In the genomic region with DNA sequence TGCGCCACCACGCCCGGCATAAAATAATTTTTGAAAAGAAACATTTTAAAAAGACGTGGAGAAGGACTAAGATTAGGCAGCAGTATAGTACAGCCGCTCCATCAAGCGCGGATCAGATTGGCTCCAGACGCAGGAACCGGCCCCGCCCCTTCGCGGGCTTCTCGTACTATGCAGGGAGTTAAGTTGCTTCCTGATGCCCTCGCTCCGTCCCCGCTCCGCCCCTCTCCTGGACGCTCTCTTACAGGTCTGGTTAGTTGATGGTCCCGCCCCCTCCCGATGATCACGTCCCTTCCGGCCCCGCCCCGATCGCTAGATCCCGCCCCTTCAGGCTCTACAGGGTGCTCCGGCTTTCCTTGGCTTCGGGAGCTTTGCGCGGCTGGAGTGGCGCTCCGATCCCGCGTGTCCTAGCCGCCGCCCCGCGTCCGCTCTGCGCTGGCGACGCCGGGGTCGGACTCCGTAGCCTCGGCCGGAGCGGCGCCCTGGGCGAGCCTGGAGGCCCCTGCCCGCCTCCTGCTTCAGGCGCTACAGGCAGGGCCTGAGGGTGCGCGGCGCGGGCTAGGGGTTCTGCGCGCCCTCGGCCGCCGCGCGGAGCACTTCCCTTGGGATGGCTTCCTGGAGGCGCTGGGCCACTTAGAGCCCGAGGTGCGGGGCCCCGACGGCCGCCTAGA, we compare ENCODE assay signal across 7 mouse cellular contexts. TPM values are rescaled to one million over a fixed set of nuclear protein-coding genes. Genes with fewer than 3 reads are reported as not detected.
A peak's percentile ranks its signal among the peaks of the same experiment; 100 is the strongest.
DNase-seq lines count a peak whose midpoint lies in the region; ATAC-seq and TF ChIP-seq lines count a peak whose summit lies in the region.

Fance (plus strand) TSS at position 308 of the 668 bp plus-strand sequence.

- no peaks in the 10 kb centered on the region for H3K27me3 ChIP-seq in embryonic facial prominence, embryonic 10.5 days (replicated peaks; ENCODE audit: low read depth, poor library complexity, severe bottlenecking)
- H3K27me3 ChIP-seq in intestine, postnatal 0 days (replicated peaks; ENCODE audit: control insufficient read depth, insufficient read depth, low read length): no peaks in the 10 kb centered on the region
- peaks cover 1% of the 10 kb centered on the region; the same call in 1 of the 2 replicates for H3K27me3 ChIP-seq in midbrain, embryonic 12.5 days
- H3K27me3 ChIP-seq in small intestine, adult 2 months (ENCODE audit: control insufficient read depth, insufficient read depth, low read length): no peaks in the 10 kb centered on the region

- H3K4me3 ChIP-seq in embryonic facial prominence, embryonic 10.5 days: peak within 1 kb of the TSS; percentile 94
- H3K4me3 ChIP-seq in intestine, postnatal 0 days (ENCODE audit: low read depth, low read length): peak within 1 kb of the TSS; percentile 69
- peak within 1 kb of the TSS; percentile 72 for H3K4me3 ChIP-seq in midbrain, embryonic 12.5 days
- H3K4me3 ChIP-seq in small intestine, adult 2 months (ENCODE audit: low read depth, low read length): peak within 1 kb of the TSS; percentile 82

- peak within 1 kb of the TSS; percentile 65 for H3K9ac ChIP-seq in intestine, postnatal 0 days (ENCODE audit: low read depth, low read length)
- H3K9ac ChIP-seq in midbrain, embryonic 12.5 days (replicated peaks): peak within 1 kb of the TSS; percentile 78

- peak; percentile 97 for DNase-seq in adrenal gland, postnatal 10 days
- peak; percentile 100 for DNase-seq in embryonic facial prominence, embryonic 10.5 days (ENCODE audit: low spot score)
- DNase-seq in gonadal fat pad, adult 2 months (ENCODE audit: low read depth): peak; percentile 85
- peak; percentile 98 for DNase-seq in left cerebral cortex, postnatal 4 days

- H3K27ac ChIP-seq in embryonic facial prominence, embryonic 10.5 days (replicated peaks): peak within 1 kb of the TSS; percentile 96
- H3K27ac ChIP-seq in intestine, postnatal 0 days (ENCODE audit: low read depth, low read length): peak within 1 kb of the TSS; percentile 91
- peak within 1 kb of the TSS; percentile 79 for H3K27ac ChIP-seq in midbrain, embryonic 12.5 days (replicated peaks)
- H3K27ac ChIP-seq in small intestine, adult 2 months (ENCODE audit: insufficient read depth, low read depth, low read length): peak within 1 kb of the TSS; percentile 41; the same call in 1 of the 2 replicates

- TF ChIP-seq POLR2A in small intestine, adult 2 months (IDR thresholded peaks at IDR 0.05; ENCODE audit: low read depth, low read length): peak; percentile 86

- no peaks in the 10 kb centered on the region for H3K9me3 ChIP-seq in embryonic facial prominence, embryonic 10.5 days
- H3K9me3 ChIP-seq in intestine, postnatal 0 days (ENCODE audit: control insufficient read depth): no peaks in the 10 kb centered on the region
- no peaks in the 10 kb centered on the region for H3K9me3 ChIP-seq in midbrain, embryonic 12.5 days

- peaks cover 50% of the 10 kb centered on the region for H3K4me1 ChIP-seq in embryonic facial prominence, embryonic 10.5 days
- H3K4me1 ChIP-seq in intestine, postnatal 0 days (replicated peaks; ENCODE audit: control insufficient read depth, insufficient read depth, low read length): no peaks in the 10 kb centered on the region; the same call in 1 of the 2 replicates
- peaks cover 19% of the 10 kb centered on the region for H3K4me1 ChIP-seq in midbrain, embryonic 12.5 days
- H3K4me1 ChIP-seq in small intestine, adult 2 months (ENCODE audit: control insufficient read depth, insufficient read depth, insufficient read length, low read length): peaks cover 9% of the 10 kb centered on the region; the same call in 1 of the 2 replicates

- intact Hi-C loops in left cerebral cortex, postnatal 4 days (cut with DNase I): no loop called here

- ATAC-seq in intestine, postnatal 0 days: peak; percentile 99
- peak; percentile 98 for ATAC-seq in midbrain, embryonic 12.5 days (ENCODE audit: low FRiP score, low read depth)

- TF ChIP-seq CTCF in intestine, postnatal 0 days (IDR thresholded peaks at IDR 0.05; ENCODE audit: low read depth): no peak; the same call in 1 of the 2 replicates
- no peak for TF ChIP-seq CTCF in small intestine, adult 2 months (IDR thresholded peaks at IDR 0.05; ENCODE audit: extremely low read depth, insufficient read length, insufficient replicate concordance, low read depth, low read length)

- H3K36me3 ChIP-seq in embryonic facial prominence, embryonic 10.5 days (replicated peaks): peaks cover 30% of the 10 kb centered on the region
- peaks cover 5% of the 10 kb centered on the region; the same call in 1 of the 2 replicates for H3K36me3 ChIP-seq in intestine, postnatal 0 days (ENCODE audit: control insufficient read depth, insufficient read depth)
- peaks cover 27% of the 10 kb centered on the region for H3K36me3 ChIP-seq in midbrain, embryonic 12.5 days
- peaks cover 15% of the 10 kb centered on the region for H3K36me3 ChIP-seq in small intestine, adult 2 months (ENCODE audit: control insufficient read depth, insufficient read depth, low read length)

- under 1% methylated on average over 69 of the region's 69 CpGs for WGBS in embryonic facial prominence, embryonic 10.5 days
- under 1% methylated on average over 67 of the region's 69 CpGs for WGBS in intestine, postnatal 0 days
- under 1% methylated on average over 69 of the region's 69 CpGs for WGBS in midbrain, embryonic 12.5 days
- under 1% methylated on average over 68 of the region's 69 CpGs for whole genome bisulfite sequencing in small intestine, adult 2 months

- peak within 1 kb of the TSS; percentile 85 for H3K4me2 ChIP-seq in intestine, postnatal 0 days (replicated peaks; ENCODE audit: low read depth)
- H3K4me2 ChIP-seq in midbrain, embryonic 12.5 days (replicated peaks): peak within 1 kb of the TSS; percentile 72

RNA-seq across cellular contexts. Expression of gene Fance, which starts in this region (rescaled TPM):
- total RNA-seq in adrenal gland, postnatal 10 days (2021): 10 to 100 TPM; 24.2 to 36.2 TPM
- polyA plus RNA-seq in embryonic facial prominence, embryonic 10.5 days (2016; fragmentation: Nextera tagmentation; extraction: Ambion mirVana): 28.4 and 30.9 TPM in 2 replicates
- 14.8 and 17.7 TPM in 2 replicates for polyA plus RNA-seq in gonadal fat pad, adult 2 months (2012; rRNA removed)
- polyA plus RNA-seq in intestine, postnatal 0 days (2015; fragmentation: Nextera tagmentation; extraction: Ambion mirVana): 10.3 and 11.0 TPM in 2 replicates
- 10 to 100 TPM; 28.9 to 29.0 TPM for total RNA-seq in left cerebral cortex, postnatal 4 days (2021)
- 28.5 and 30.5 TPM in 2 replicates for polyA plus RNA-seq in midbrain, embryonic 12.5 days (2016; fragmentation: Nextera tagmentation; extraction: Ambion mirVana)
- polyA plus RNA-seq in small intestine, adult 2 months (2012; rRNA removed): 13.3 and 16.6 TPM in 2 replicates

Comparison
In these comparisons a context has a peak if more than half of its experiments do, and no peak if none do; other contexts are left out.
1. Peak in every context shown above with its lines: DNase-seq, ATAC-seq, H3K4me3 ChIP-seq and H3K27ac ChIP-seq.
2. H3K27ac ChIP-seq: peak in every context shown above with its lines; median percentile 96 in embryonic facial prominence, embryonic 10.5 days; 91 in intestine, postnatal 0 days; 79 in midbrain, embryonic 12.5 days; 41 in small intestine, adult 2 months.